Comparison of ENCODE assay signal across 8 mouse cellular contexts in the genomic region with DNA sequence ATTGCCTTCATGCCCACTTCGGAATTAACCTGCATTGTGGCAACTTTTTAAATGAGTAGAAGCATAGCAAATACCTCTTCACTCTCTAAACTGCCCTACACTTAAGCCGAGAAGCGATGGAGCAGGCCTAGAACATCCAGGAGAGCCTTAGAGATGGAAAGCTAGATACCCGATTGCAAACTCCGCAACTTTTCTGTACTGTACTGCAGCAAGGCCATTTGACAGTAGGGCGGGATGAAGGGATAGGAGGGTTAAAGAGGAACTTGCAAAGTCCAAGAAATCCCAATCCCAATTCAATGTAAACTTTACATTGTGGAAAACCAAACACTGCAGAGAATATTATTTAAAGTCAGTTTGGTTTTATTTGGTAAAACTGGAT. TPM values are rescaled to one million over a fixed set of nuclear protein-coding genes. Genes with fewer than 3 reads are reported as not detected.
DNase-seq lines count a peak whose midpoint lies in the region; ATAC-seq lines count a peak whose summit lies in the region.

No protein-coding gene starts in this region.

- DNase-seq in frontal cortex, postnatal 10 days (ENCODE audit: low spot score in 2 of 2) = no peak
- DNase-seq in 3T3-L1 (ENCODE audit: low read depth, low spot score) = peak; percentile 49
- no peak for DNase-seq in urinary bladder, postnatal 10 days (ENCODE audit: low spot score)
- DNase-seq in gastrocnemius, postnatal 25 days = no peak
- no peak for DNase-seq in kidney, postnatal 4 days

- ATAC-seq in frontal cortex, adult (ENCODE audit: low TSS enrichment) = peak; percentile 3; the same call in 1 of the 2 replicates
- no peak for ATAC-seq in forebrain, embryonic 12.5 days (ENCODE audit: low FRiP score)
- ATAC-seq in liver, embryonic 12.5 days = no peak

- peaks cover 25% of the 10 kb centered on the region for H3K4me1 ChIP-seq in forebrain, embryonic 12.5 days
- H3K4me1 ChIP-seq in liver, embryonic 12.5 days = peaks cover 49% of the 10 kb centered on the region

- H3K27ac ChIP-seq in forebrain, embryonic 12.5 days = peak overlapping the region; percentile 91; the same call in 1 of the 2 replicates
- peak overlapping the region; percentile 91 for H3K27ac ChIP-seq in liver, embryonic 12.5 days

- peak overlapping the region; percentile 87 for H3K9ac ChIP-seq in forebrain, embryonic 12.5 days
- H3K9ac ChIP-seq in liver, embryonic 12.5 days = peak overlapping the region; percentile 99

- 13% methylated on average over 6 of the region's 6 CpGs for WGBS in forebrain, embryonic 12.5 days
- WGBS in liver, embryonic 12.5 days (ENCODE audit: insufficient replicate concordance) = 5% methylated on average over 6 of the region's 6 CpGs

- 0 out of 2 replicates have a peak, but pooled peaks cover 4% of the 10 kb centered on the region for H3K36me3 ChIP-seq in forebrain, embryonic 12.5 days (replicated peaks)
- peaks cover 8% of the 10 kb centered on the region; the same call in 1 of the 2 replicates for H3K36me3 ChIP-seq in liver, embryonic 12.5 days

- no peaks in the 10 kb centered on the region for H3K27me3 ChIP-seq in forebrain, embryonic 12.5 days
- H3K27me3 ChIP-seq in liver, embryonic 12.5 days (replicated peaks) = no peaks in the 10 kb centered on the region

- H3K9me3 ChIP-seq in forebrain, embryonic 12.5 days = no peaks in the 10 kb centered on the region
- H3K9me3 ChIP-seq in liver, embryonic 12.5 days (replicated peaks) = no peaks in the 10 kb centered on the region

- peak overlapping the region; percentile 92 for H3K4me3 ChIP-seq in forebrain, embryonic 12.5 days (replicated peaks)
- peak overlapping the region; percentile 96 for H3K4me3 ChIP-seq in liver, embryonic 12.5 days

- H3K4me2 ChIP-seq in forebrain, embryonic 12.5 days = peak overlapping the region; percentile 65
- peak overlapping the region; percentile 81 for H3K4me2 ChIP-seq in liver, embryonic 12.5 days

RNA-seq across cellular contexts. Expression of gene Tapt1, which starts 1.0 kb away (rescaled TPM):
- polyA plus RNA-seq in forebrain, embryonic 12.5 days (2016; fragmentation: Nextera tagmentation; extraction: Ambion mirVana) = 30.3 and 31.6 TPM in 2 replicates
- polyA plus RNA-seq in liver, embryonic 12.5 days (2016; fragmentation: Nextera tagmentation; extraction: Ambion mirVana) = 46.0 and 48.3 TPM in 2 replicates
- total RNA-seq in gastrocnemius, postnatal 25 days (2021) = 10 to 100 TPM; 29.9 to 33.9 TPM
